Mouse (Mus musculus) MN1 (cell line): ENCODE measurements at regions not wholly inside any gene's neighbourhood (a gene's known extent, or its start where the extent isn't known, plus 50 kb on each side); places are given as distances from the start of the nearest gene placed in this dataset.
"Not testable (repeated sequence)": the region's sequence is repeated elsewhere in the genome, so short reads cannot be mapped to it uniquely, and the experiment has no call there.

Experiments
- DNase-seq: peaks from one replicate; pipeline ENCODE4 v3.0.0-alpha.2; 2016; ENCODE audit warnings: low spot score

- DNase-seq: no peak
These were observed 132.9 kb downstream of the Snx18 start for GRCm38 (mm10) chr13:113485511-113485910.

- no peak for DNase-seq
These were observed 134.1 kb downstream of the Snx18 start for GRCm38 (mm10) chr13:113484159-113484762.

GRCm38 (mm10) chr13:113482911-113483310 lies 135.5 kb downstream of the Snx18 start:
- no peak for DNase-seq

GRCm38 (mm10) chr13:113477901-113478510 lies 140.4 kb downstream of the Snx18 start:
- no peak for DNase-seq

GRCm38 (mm10) chr13:113470822-113471557 lies 147.4 kb downstream of the Snx18 start:
- peak; percentile 17 for DNase-seq

- no peak for DNase-seq
These were observed 153.9 kb downstream of the Snx18 start for GRCm38 (mm10) chr13:113464190-113465064.

- DNase-seq: no peak
These were observed 154.9 kb downstream of the Snx18 start for GRCm38 (mm10) chr13:113463420-113463819.

GRCm38 (mm10) chr13:113454490-113455295 lies 161.7 kb downstream of the BC067074 start:
- no peak for DNase-seq

- no peak for DNase-seq
These were observed 155.4 kb downstream of the BC067074 start for GRCm38 (mm10) chr13:113448378-113448777.

- no peak for DNase-seq
These were observed 153.3 kb downstream of the BC067074 start for GRCm38 (mm10) chr13:113446226-113446625.

GRCm38 (mm10) chr13:113444481-113444880 lies 151.5 kb downstream of the BC067074 start:
- not testable (repeated sequence) for DNase-seq

GRCm38 (mm10) chr13:113443078-113443477 lies 150.1 kb downstream of the BC067074 start:
- DNase-seq: no peak

- no peak for DNase-seq
These were observed 149.2 kb downstream of the BC067074 start for GRCm38 (mm10) chr13:113442169-113442568.

- no peak for DNase-seq
These were observed 147.2 kb downstream of the BC067074 start for GRCm38 (mm10) chr13:113440137-113440536.

GRCm38 (mm10) chr13:113439516-113439915 lies 146.6 kb downstream of the BC067074 start:
- no peak for DNase-seq

GRCm38 (mm10) chr13:113438872-113439271 lies 145.9 kb downstream of the BC067074 start:
- no peak for DNase-seq

- no peak for DNase-seq
These were observed 143.3 kb downstream of the BC067074 start for GRCm38 (mm10) chr13:113436288-113436687.

GRCm38 (mm10) chr13:113435117-113435516 lies 142.2 kb downstream of the BC067074 start:
- DNase-seq: no peak

GRCm38 (mm10) chr13:113433456-113433855 lies 140.5 kb downstream of the BC067074 start:
- DNase-seq: no peak

- no peak for DNase-seq
These were observed 136.7 kb downstream of the BC067074 start for GRCm38 (mm10) chr13:113429615-113430014.
